Mouse (Mus musculus): ENCODE measurements around the gene Etv4. TPM values are rescaled to one million over a fixed set of nuclear protein-coding genes. Genes with fewer than 3 reads are reported as not detected.

The Etv4 gene
- polyA plus RNA-seq, 1 experiment from 2014 or later = 2.0 TPM

- no peaks in the 10 kb centered on the region; the same call in 1 of the 2 replicates for H3K27me3 ChIP-seq (ENCODE audit: control insufficient read depth, insufficient read depth, low read length)
- no peak overlapping the region for H3K9ac ChIP-seq (ENCODE audit: low read length)
- no peak overlapping the region for H3K4me3 ChIP-seq (ENCODE audit: low read depth, low read length)
- DNase-seq (ENCODE audit: low spot score) = peak; percentile 44
- H3K4me1 ChIP-seq (replicated peaks; ENCODE audit: control insufficient read depth, insufficient read depth) = no peaks in the 10 kb centered on the region
- no peaks in the 10 kb centered on the region for H3K36me3 ChIP-seq (ENCODE audit: control insufficient read depth, insufficient read depth, low read length)
- TF ChIP-seq EP300 (optimal IDR thresholded peaks at IDR 0.05) (no peak), CTCF (IDR thresholded peaks at IDR 0.05; ENCODE audit: low read depth) (no peak)
- no peak overlapping the region for H3K27ac ChIP-seq (replicated peaks)
- no peak overlapping the region for H3K4me2 ChIP-seq (replicated peaks; ENCODE audit: low read depth)
- no peaks in the 10 kb centered on the region for H3K9me3 ChIP-seq (ENCODE audit: control insufficient read depth, low read length)
- WGBS = 29% methylated on average over 15 of the region's 15 CpGs
- ATAC-seq (ENCODE audit: low FRiP score, low TSS enrichment) = peak; percentile 53
Measured at GRCm38 (mm10) chr11:101809060-101809828, 24.1 kb upstream of the Etv4 start.

- 75% methylated on average over 10 of the region's 10 CpGs for WGBS
- no peaks in the 10 kb centered on the region for H3K9me3 ChIP-seq (ENCODE audit: control insufficient read depth, low read length)
- H3K36me3 ChIP-seq (ENCODE audit: control insufficient read depth, insufficient read depth, low read length) = no peaks in the 10 kb centered on the region
- H3K4me1 ChIP-seq (replicated peaks; ENCODE audit: control insufficient read depth, insufficient read depth) = no peaks in the 10 kb centered on the region
- H3K4me2 ChIP-seq (replicated peaks; ENCODE audit: low read depth) = no peak overlapping the region
- H3K27me3 ChIP-seq (ENCODE audit: control insufficient read depth, insufficient read depth, low read length) = no peaks in the 10 kb centered on the region
- no peak overlapping the region for H3K4me3 ChIP-seq (ENCODE audit: low read depth, low read length)
- H3K27ac ChIP-seq (replicated peaks) = no peak overlapping the region
- ATAC-seq (ENCODE audit: low FRiP score, low TSS enrichment) = no peak
- DNase-seq (ENCODE audit: low spot score) = no peak
- no peak overlapping the region for H3K9ac ChIP-seq (ENCODE audit: low read length)
- TF ChIP-seq EP300 (optimal IDR thresholded peaks at IDR 0.05) (no peak), CTCF (IDR thresholded peaks at IDR 0.05; ENCODE audit: low read depth) (no peak)
Measured at GRCm38 (mm10) chr11:101807266-101807665, 22.1 kb upstream of the Etv4 start.

GRCm38 (mm10) chr11:101806741-101807140 is 21.6 kb upstream of the Etv4 start:
- ATAC-seq (ENCODE audit: low FRiP score, low TSS enrichment) (no peak), DNase-seq (ENCODE audit: low spot score) (no peak)
- TF ChIP-seq CTCF (IDR thresholded peaks at IDR 0.05; ENCODE audit: low read depth) = no peak
- TF ChIP-seq EP300 (optimal IDR thresholded peaks at IDR 0.05) = no peak
- Histone ChIP-seq H3K27ac (replicated peaks) (no peak overlapping the region), H3K9ac (ENCODE audit: low read length) (no peak overlapping the region), H3K27me3 (ENCODE audit: control insufficient read depth, insufficient read depth, low read length) (no peaks in the 10 kb centered on the region), H3K4me1 (replicated peaks; ENCODE audit: control insufficient read depth, insufficient read depth) (no peaks in the 10 kb centered on the region), H3K36me3 (ENCODE audit: control insufficient read depth, insufficient read depth, low read length) (no peaks in the 10 kb centered on the region), H3K4me3 (ENCODE audit: low read depth, low read length) (no peak overlapping the region), H3K4me2 (replicated peaks; ENCODE audit: low read depth) (no peak overlapping the region), H3K9me3 (ENCODE audit: control insufficient read depth, low read length) (no peaks in the 10 kb centered on the region)
- 58% methylated on average over 12 of the region's 12 CpGs for WGBS

GRCm38 (mm10) chr11:101805113-101805704 is 20.0 kb upstream of the Etv4 start:
- DNase-seq (ENCODE audit: low spot score) (no peak), ATAC-seq (ENCODE audit: low FRiP score, low TSS enrichment) (no peak)
- WGBS = 64% methylated on average over 8 of the region's 8 CpGs

GRCm38 (mm10) chr11:101801386-101801785 is 16.2 kb upstream of the Etv4 start:
- Histone ChIP-seq H3K27me3 (ENCODE audit: control insufficient read depth, insufficient read depth, low read length) (no peaks in the 10 kb centered on the region), H3K4me3 (ENCODE audit: low read depth, low read length) (no peak overlapping the region), H3K27ac (replicated peaks) (no peak overlapping the region), H3K36me3 (ENCODE audit: control insufficient read depth, insufficient read depth, low read length) (no peaks in the 10 kb centered on the region), H3K9me3 (ENCODE audit: control insufficient read depth, low read length) (no peaks in the 10 kb centered on the region), H3K4me2 (replicated peaks; ENCODE audit: low read depth) (no peak overlapping the region), H3K4me1 (replicated peaks; ENCODE audit: control insufficient read depth, insufficient read depth) (no peaks in the 10 kb centered on the region), H3K9ac (ENCODE audit: low read length) (no peak overlapping the region)
- DNase-seq (ENCODE audit: low spot score) (no peak), ATAC-seq (ENCODE audit: low FRiP score, low TSS enrichment) (no peak)
- TF ChIP-seq EP300 (optimal IDR thresholded peaks at IDR 0.05) (no peak), CTCF (IDR thresholded peaks at IDR 0.05; ENCODE audit: low read depth) (no peak)
- 12% methylated on average over 5 of the region's 5 CpGs for WGBS

More at GRCm38 (mm10) chr11:101805113-101805704, 20.0 kb upstream of the Etv4 start:
- Histone ChIP-seq H3K36me3 (ENCODE audit: control insufficient read depth, insufficient read depth, low read length) (no peaks in the 10 kb centered on the region), H3K27me3 (ENCODE audit: control insufficient read depth, insufficient read depth, low read length) (no peaks in the 10 kb centered on the region), H3K4me1 (replicated peaks; ENCODE audit: control insufficient read depth, insufficient read depth) (no peaks in the 10 kb centered on the region), H3K9me3 (ENCODE audit: control insufficient read depth, low read length) (no peaks in the 10 kb centered on the region), H3K4me2 (replicated peaks; ENCODE audit: low read depth) (no peak overlapping the region), H3K9ac (ENCODE audit: low read length) (no peak overlapping the region), H3K27ac (replicated peaks) (no peak overlapping the region), H3K4me3 (ENCODE audit: low read depth, low read length) (no peak overlapping the region)
- no peak for TF ChIP-seq EP300 (optimal IDR thresholded peaks at IDR 0.05)
- no peak for TF ChIP-seq CTCF (IDR thresholded peaks at IDR 0.05; ENCODE audit: low read depth)

GRCm38 (mm10) chr11:101798083-101798482 is 12.9 kb upstream of the Etv4 start:
- Histone ChIP-seq H3K27ac (replicated peaks) (no peak overlapping the region), H3K4me2 (replicated peaks; ENCODE audit: low read depth) (no peak overlapping the region), H3K4me1 (replicated peaks; ENCODE audit: control insufficient read depth, insufficient read depth) (no peaks in the 10 kb centered on the region), H3K9me3 (ENCODE audit: control insufficient read depth, low read length) (no peaks in the 10 kb centered on the region), H3K36me3 (ENCODE audit: control insufficient read depth, insufficient read depth, low read length) (no peaks in the 10 kb centered on the region), H3K9ac (ENCODE audit: low read length) (no peak overlapping the region), H3K27me3 (ENCODE audit: control insufficient read depth, insufficient read depth, low read length) (no peaks in the 10 kb centered on the region), H3K4me3 (ENCODE audit: low read depth, low read length) (no peak overlapping the region)
- ATAC-seq (ENCODE audit: low FRiP score, low TSS enrichment) (0 out of 2 replicates have a peak, but pooled peaks have one; percentile 35), DNase-seq (ENCODE audit: low spot score) (peak; percentile 49)
- 23% methylated on average over 8 of the region's 8 CpGs for WGBS
- TF ChIP-seq EP300 (optimal IDR thresholded peaks at IDR 0.05) = no peak
